Mouse (Mus musculus) heart, embryonic 12.5 days (tissue): ENCODE data around the gene Mybbp1a. TPM values are rescaled to one million over a fixed set of nuclear protein-coding genes. Genes with fewer than 3 reads are reported as not detected.

Source experiments
- ATAC-seq: fragments of 200-750 bp; cut with Nextera tagmentation; 2 replicates; pipeline ENCODE4 v1.8.0; 2017; ENCODE audit warnings: moderate TSS enrichment, moderate library complexity; ENCODE audit not compliant: insufficient number of reproducible peaks, low FRiP score
- H3K27ac ChIP-seq: fragments of 300-500 bp; sonication (generic); 2 replicates; pipeline ENCODE4 v1.5.1; 2016; ENCODE audit warnings: mild to moderate bottlenecking, moderate library complexity; ENCODE audit not compliant: poor library complexity, severe bottlenecking
- H3K27me3 ChIP-seq: fragments of 300-500 bp; sonication (generic); replicated peaks from 2 replicates; pipeline ENCODE4 v1.6.1; 2016; ENCODE audit warnings: mild to moderate bottlenecking, moderate library complexity
- H3K36me3 ChIP-seq: fragments of 300-500 bp; sonication (generic); 2 replicates; pipeline ENCODE4 v1.6.1; 2016; ENCODE audit warnings: mild to moderate bottlenecking, moderate library complexity
- H3K4me1 ChIP-seq: fragments of 300-500 bp; sonication (generic); replicated peaks from 2 replicates; pipeline ENCODE4 v1.6.1; 2016; ENCODE audit warnings: mild to moderate bottlenecking
- H3K4me2 ChIP-seq: fragments of 300-500 bp; sonication (generic); 2 replicates; pipeline ENCODE4 v1.6.1; 2016; ENCODE audit warnings: mild to moderate bottlenecking, moderate library complexity
- H3K4me3 ChIP-seq: fragments of 300-500 bp; sonication (generic); 2 replicates; pipeline ENCODE4 v1.5.1; 2016; ENCODE audit warnings: mild to moderate bottlenecking
- H3K9ac ChIP-seq: fragments of 300-500 bp; sonication (generic); 2 replicates; pipeline ENCODE4 v1.6.1; 2016; ENCODE audit warnings: mild to moderate bottlenecking, moderate library complexity
- H3K9me3 ChIP-seq: fragments of 300-500 bp; sonication (generic); replicated peaks from 2 replicates; pipeline ENCODE4 v1.6.1; 2016; ENCODE audit warnings: mild to moderate bottlenecking, moderate library complexity
- WGBS: fragments of 180-500 bp; shearing (Covaris S2); methylation state at CpG from one replicate; pipeline ENCODE4 v1.1.7; 2016; 5-methylcytosine and 5-hydroxymethylcytosine counted together
- polyA plus RNA-seq: library from polyadenylated mRNA; unstranded; fragments of >200 nt; fragmentation: Nextera tagmentation; extraction: Ambion mirVana; gene quantifications from 2 replicates; pipeline ENCODE4 v1.2.1, GENCODE M21; 2016

Gene Mybbp1a
- polyA plus RNA-seq, 1 experiment from 2014 or later: 99.5 TPM

DNA sequence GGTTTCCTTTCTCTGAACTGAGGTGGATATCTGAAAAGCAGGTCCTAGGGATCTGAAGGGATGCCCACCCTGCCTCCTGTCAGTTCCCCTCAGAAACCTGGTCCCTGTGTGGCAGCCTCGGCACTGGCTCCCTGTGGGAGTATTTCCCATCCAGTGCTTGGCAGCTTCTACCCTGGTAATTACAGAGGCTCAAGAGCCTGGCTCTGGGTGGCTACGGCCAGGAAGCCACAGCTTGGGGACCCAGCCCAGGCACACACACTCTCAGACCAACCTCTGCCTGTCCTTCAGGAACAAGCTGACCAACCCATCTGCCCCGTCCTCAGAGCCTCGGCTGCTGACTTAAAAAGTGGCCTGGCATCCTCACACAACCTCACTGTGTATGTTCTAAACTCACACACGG is 40.2 kb downstream of the Mybbp1a start:
- WGBS: 73% methylated on average over 5 of the region's 5 CpGs
- H3K27me3 ChIP-seq: 0 out of 2 replicates have a peak, but pooled peaks cover 5% of the 10 kb centered on the region
- no peaks in the 10 kb centered on the region for H3K36me3 ChIP-seq
- no peak overlapping the region for H3K4me3 ChIP-seq
- H3K4me1 ChIP-seq: peaks cover 46% of the 10 kb centered on the region
- no peak overlapping the region for H3K9ac ChIP-seq
- ATAC-seq: no peak
- peak overlapping the region; percentile 21 for H3K27ac ChIP-seq
- H3K9me3 ChIP-seq: no peaks in the 10 kb centered on the region
- H3K4me2 ChIP-seq: no peak overlapping the region

DNA sequence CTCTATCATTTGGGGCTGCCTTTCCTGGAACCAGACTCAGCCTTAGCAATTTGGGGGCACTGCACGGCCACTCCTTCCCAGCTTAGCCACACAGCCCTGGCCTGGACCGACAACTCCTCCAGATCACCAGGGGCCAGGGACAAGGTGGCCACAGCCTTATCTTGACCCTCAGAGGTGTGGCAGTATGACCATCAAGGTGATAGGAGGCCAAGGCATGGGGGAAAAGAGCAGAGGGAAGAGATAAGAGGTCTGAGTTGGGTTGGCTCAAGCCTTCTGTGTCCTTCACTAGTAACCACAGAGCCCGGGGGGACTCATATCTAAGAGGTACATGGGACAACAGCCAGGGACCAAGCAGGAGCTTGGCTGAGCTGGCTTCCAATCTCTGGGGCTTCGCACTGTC is 40.8 kb downstream of the Mybbp1a start:
- ATAC-seq: peak; percentile 78
- Histone ChIP-seq H3K9me3 (no peaks in the 10 kb centered on the region), H3K27ac (peak overlapping the region; percentile 33; the same call in 1 of the 2 replicates), H3K4me1 (peaks cover 42% of the 10 kb centered on the region), H3K36me3 (no peaks in the 10 kb centered on the region), H3K4me3 (no peak overlapping the region), H3K9ac (no peak overlapping the region), H3K4me2 (no peak overlapping the region), H3K27me3 (peaks cover 10% of the 10 kb centered on the region; the same call in 1 of the 2 replicates)
- WGBS: 41% methylated on average over 4 of the region's 4 CpGs

DNA sequence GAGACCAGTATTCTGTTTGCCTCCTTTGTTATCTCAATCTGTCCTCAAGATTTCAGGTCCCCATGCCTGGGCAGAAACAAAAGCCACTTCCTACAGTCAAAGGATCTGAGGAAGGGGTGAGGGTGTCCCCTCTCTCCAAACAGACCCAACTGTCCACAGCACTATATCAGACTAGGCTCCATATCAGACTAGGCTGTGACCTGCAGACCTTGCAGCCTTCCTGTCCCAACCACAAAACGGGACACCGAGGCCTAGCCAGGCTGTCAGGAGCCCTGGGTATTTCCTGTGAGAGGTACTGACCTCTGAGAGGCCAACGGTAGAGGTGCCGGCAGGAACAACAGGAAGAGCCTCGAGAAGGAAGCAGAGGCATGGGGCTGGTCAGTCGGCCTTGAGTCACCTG is 43.4 kb downstream of the Mybbp1a start:
- Histone ChIP-seq H3K27me3 (peaks cover 34% of the 10 kb centered on the region), H3K4me3 (no peak overlapping the region), H3K4me2 (0 out of 2 replicates have a peak overlapping the region, but pooled peaks have one; percentile 16), H3K9ac (no peak overlapping the region), H3K4me1 (peaks cover 32% of the 10 kb centered on the region), H3K9me3 (no peaks in the 10 kb centered on the region), H3K36me3 (no peaks in the 10 kb centered on the region), H3K27ac (no peak overlapping the region)
- no peak for ATAC-seq
- 36% methylated on average over 6 of the region's 6 CpGs for WGBS

DNA sequence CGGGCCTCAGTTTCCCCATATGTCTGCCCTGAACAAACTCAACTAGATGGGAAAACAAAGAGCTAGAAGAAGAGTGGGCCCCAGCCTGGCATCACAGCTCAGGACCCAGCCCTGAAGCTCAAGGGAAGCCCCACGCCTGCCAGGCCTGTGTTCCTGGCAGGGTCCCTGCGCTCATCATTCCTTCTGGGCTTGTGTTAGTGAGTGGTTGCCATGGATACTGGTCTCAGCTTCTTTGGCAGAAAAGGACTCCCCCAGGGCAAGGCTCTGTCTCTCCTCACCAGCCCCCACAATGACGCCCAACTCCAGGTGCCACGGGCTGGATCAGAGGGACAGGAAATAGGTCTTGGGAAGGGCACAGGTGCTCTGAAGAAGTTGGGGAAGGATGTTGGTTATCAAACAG is 44.0 kb downstream of the Mybbp1a start:
- Histone ChIP-seq H3K4me1 (peaks cover 32% of the 10 kb centered on the region), H3K27me3 (peaks cover 35% of the 10 kb centered on the region), H3K4me3 (no peak overlapping the region), H3K4me2 (no peak overlapping the region), H3K9me3 (no peaks in the 10 kb centered on the region), H3K9ac (no peak overlapping the region), H3K27ac (no peak overlapping the region), H3K36me3 (no peaks in the 10 kb centered on the region)
- no peak for ATAC-seq
- WGBS: 58% methylated on average over 5 of the region's 5 CpGs

DNA sequence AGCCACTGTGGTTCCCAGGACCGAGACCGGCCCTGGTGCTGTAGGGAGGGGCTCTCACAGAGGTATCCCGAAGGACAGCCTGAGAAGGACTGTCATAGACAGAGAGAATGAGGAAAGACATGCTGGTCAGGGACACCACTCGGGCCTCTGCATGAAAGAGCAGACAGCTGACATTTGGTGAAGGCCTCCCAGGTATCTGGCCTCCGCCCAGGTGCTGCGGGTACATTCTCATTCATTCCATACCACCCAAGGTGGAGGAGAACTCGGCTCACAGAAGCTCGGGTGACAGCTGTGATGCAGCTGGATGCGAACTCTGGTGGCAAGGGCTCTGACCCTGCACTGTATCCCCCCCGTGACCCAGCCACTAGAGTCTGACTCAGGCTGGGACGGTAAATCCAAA is 44.8 kb downstream of the Mybbp1a start:
- Histone ChIP-seq H3K27ac (no peak overlapping the region), H3K9ac (no peak overlapping the region), H3K9me3 (no peaks in the 10 kb centered on the region), H3K27me3 (peaks cover 42% of the 10 kb centered on the region), H3K4me2 (no peak overlapping the region), H3K4me3 (no peak overlapping the region), H3K4me1 (peaks cover 32% of the 10 kb centered on the region), H3K36me3 (no peaks in the 10 kb centered on the region)
- ATAC-seq: no peak
- 64% methylated on average over 11 of the region's 11 CpGs for WGBS

DNA sequence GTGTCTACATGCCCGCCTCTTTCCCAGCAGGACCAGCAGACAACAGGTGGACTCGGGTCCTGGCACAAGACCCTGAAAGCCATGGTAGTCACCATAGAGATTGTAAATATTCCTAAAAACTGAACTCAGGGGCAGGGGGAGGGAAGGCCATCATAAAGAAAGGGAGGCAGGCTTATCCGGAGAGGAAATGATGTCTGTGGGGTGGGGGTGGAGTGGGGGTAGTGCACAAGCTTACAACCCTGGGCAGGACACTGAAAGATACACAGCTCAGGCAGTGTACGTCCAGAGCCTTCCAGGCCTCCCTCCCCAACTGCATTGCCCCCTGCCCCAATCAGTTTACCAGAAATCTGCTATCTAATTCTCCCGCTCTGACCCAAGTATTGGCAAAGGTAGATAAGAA is 46.0 kb downstream of the Mybbp1a start:
- Histone ChIP-seq H3K4me2 (peak overlapping the region; percentile 100), H3K9me3 (no peaks in the 10 kb centered on the region), H3K36me3 (no peaks in the 10 kb centered on the region), H3K4me3 (no peak overlapping the region), H3K27ac (no peak overlapping the region), H3K4me1 (peaks cover 24% of the 10 kb centered on the region), H3K27me3 (peaks cover 46% of the 10 kb centered on the region), H3K9ac (no peak overlapping the region)
- 45% methylated on average over 5 of the region's 5 CpGs for WGBS
- no peak for ATAC-seq

DNA sequence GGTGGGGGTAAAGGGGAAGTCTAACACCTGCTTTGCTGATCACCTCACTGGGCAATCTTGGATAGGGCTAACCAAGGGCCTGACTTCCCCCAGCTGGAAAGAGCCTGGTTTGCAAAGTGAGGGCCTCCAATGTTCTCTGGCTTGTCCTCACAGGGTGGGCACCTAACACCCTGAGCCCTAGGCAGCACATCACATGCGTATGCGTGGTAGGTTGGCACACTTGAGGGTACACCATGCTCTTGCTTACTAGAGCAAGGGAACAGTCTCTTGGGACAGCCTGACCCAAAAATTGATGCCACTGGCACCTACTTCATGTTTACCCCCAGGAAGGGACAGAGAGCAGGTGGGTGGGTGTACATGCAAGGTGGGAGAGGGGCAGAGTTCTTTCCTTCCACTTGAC is 46.6 kb downstream of the Mybbp1a start:
- peaks cover 46% of the 10 kb centered on the region for H3K27me3 ChIP-seq
- H3K4me3 ChIP-seq: peak overlapping the region; percentile 85
- no peak overlapping the region for H3K9ac ChIP-seq
- H3K4me2 ChIP-seq: peak overlapping the region; percentile 100
- no peak for ATAC-seq
- H3K36me3 ChIP-seq: no peaks in the 10 kb centered on the region
- H3K9me3 ChIP-seq: no peaks in the 10 kb centered on the region
- H3K27ac ChIP-seq: no peak overlapping the region
- H3K4me1 ChIP-seq: peaks cover 19% of the 10 kb centered on the region
- WGBS: 82% methylated on average over 2 of the region's 2 CpGs

DNA sequence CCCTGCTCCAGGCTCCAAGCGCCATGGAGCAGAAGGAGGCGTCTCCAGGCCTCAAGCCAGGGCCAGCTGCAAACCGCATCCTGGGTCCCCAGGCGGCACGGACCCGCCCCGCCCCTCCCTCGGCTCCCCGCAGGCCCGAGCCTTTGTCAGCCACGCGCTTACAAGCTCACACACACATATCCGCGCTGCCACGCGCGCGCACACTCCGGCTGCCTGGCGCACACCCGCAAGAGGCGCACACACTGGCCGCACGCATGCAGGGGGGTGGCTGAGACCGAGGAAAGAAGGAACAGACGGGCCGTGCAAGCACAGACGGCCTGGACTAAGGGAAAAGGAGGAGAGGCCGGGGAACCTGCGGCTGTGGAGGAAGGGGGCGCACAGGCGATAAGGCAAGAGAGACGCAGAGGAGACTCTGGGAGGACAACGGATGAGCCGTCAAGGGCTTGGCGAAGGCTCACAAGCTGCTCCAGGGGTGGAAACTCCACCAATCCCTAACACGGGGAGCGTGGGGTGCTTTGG is 47.7 kb downstream of the Mybbp1a start:
- Histone ChIP-seq H3K4me2 (peak overlapping the region; percentile 100), H3K36me3 (no peaks in the 10 kb centered on the region), H3K9ac (peak overlapping the region; percentile 78), H3K27me3 (peaks cover 52% of the 10 kb centered on the region), H3K27ac (no peak overlapping the region; the same call in 1 of the 2 replicates), H3K9me3 (no peaks in the 10 kb centered on the region), H3K4me1 (peaks cover 17% of the 10 kb centered on the region), H3K4me3 (peak overlapping the region; percentile 85)
- WGBS: under 1% methylated on average over 38 of the region's 38 CpGs
- ATAC-seq: no peak; the same call in 1 of the 2 replicates

DNA sequence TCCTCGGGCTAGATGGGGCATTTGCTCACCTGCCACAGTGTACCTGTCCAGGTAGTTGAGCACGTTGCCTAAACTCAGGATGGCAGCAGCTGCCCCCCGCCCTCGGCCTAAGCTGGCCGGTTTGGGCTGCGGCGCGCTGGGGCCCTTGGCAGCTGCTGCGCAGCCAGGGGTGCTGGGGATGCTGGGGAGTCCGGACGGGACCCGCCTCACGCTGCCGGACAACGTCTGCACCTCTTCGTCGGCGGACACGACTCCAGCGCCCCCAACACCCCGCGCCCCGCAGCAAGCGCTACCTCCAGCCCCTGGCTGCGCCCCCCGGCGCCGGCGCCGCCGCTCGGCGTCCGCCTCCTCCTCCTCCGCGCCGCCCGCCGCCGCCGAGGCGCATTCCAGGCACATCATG is 48.2 kb downstream of the Mybbp1a start:
- Histone ChIP-seq H3K9ac (peak overlapping the region; percentile 78), H3K36me3 (no peaks in the 10 kb centered on the region), H3K9me3 (no peaks in the 10 kb centered on the region), H3K27ac (no peak overlapping the region), H3K27me3 (peaks cover 52% of the 10 kb centered on the region), H3K4me2 (peak overlapping the region; percentile 100), H3K4me1 (peaks cover 16% of the 10 kb centered on the region), H3K4me3 (peak overlapping the region; percentile 85)
- no peak; the same call in 1 of the 2 replicates for ATAC-seq
- under 1% methylated on average over 40 of the region's 42 CpGs for WGBS

DNA sequence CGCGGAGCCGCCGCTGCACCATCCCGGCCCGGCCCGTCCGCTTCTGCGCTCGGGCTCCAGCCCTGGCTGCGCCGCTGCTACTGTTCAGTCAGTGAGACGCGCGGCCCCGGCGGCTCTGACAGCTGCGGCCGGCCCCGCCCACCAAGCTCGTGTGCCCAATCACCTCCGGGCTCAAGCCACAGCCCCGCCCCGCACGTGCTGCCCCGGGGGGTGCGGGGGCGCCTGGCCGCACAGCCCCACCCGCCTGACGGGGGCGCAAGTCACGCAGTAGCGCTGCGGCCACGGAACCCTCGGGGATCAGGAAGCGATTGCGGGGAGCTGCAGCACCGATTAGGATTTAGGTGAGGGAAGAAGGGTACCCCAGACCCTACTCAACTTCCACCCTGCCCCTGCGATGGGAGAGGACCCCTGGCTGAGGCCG is 48.7 kb downstream of the Mybbp1a start, which contains the start of gene Spns2:
TSS of gene Spns2 (minus strand) at position 24 of the 421 bp plus-strand sequence.
- H3K9me3 ChIP-seq: no peaks in the 10 kb centered on the region
- WGBS: 2% methylated on average over 42 of the region's 42 CpGs
- peak within 1 kb of the TSS; percentile 78 for H3K9ac ChIP-seq
- ATAC-seq: peak; percentile 92
- H3K4me1 ChIP-seq: peaks cover 11% of the 10 kb centered on the region
- peak within 1 kb of the TSS; percentile 85 for H3K4me3 ChIP-seq
- no peaks in the 10 kb centered on the region for H3K36me3 ChIP-seq
- peaks cover 52% of the 10 kb centered on the region for H3K27me3 ChIP-seq
- H3K27ac ChIP-seq: no peak within 1 kb of the TSS; the same call in 1 of the 2 replicates
- H3K4me2 ChIP-seq: peak within 1 kb of the TSS; percentile 100

DNA sequence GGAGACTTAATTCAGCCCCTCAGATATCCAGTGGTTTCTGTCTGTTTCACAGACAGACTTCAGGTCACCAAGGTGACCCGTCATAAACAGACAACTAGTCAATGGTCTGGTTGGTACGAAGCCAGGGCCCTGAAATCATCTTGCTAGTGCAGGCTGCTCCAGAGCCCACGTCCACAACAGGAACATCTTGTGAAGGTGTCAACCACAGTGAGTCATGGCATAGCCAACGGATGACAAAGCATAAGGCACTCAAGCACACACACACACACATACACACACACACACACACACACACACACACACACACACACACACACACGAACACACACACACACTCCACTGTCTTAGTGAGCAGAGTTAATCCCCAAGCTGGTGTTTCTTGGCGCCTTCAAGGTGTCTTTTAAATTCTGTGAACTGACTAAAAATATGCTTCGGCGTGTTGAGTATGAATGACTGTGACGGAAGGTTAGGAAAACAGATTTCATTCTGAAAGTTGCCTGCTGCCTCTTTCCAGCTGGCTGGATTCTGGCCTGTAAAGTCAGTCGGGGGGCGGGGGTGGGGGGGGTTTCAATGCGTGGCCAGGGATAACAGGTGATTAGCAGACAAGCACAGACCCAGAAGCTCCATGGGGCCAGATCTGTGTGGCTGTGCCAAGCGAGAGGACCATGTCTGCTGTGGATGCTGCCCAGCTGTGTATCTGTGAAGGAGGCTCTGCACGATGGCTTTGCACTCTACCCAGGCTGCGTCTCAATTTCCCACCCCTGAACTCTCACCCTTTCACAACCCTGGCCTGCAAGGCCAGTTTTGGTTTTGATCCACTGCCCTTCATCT is 50.2 kb downstream of the Mybbp1a start:
- no peak overlapping the region for H3K9ac ChIP-seq
- 68% methylated on average over 15 of the region's 15 CpGs for WGBS
- ATAC-seq: no peak

More for the DNA sequence above, 50.2 kb downstream of the Mybbp1a start:
- no peaks in the 10 kb centered on the region for H3K36me3 ChIP-seq
- H3K9me3 ChIP-seq: no peaks in the 10 kb centered on the region
- H3K4me1 ChIP-seq: peaks cover 11% of the 10 kb centered on the region
- no peak overlapping the region for H3K4me2 ChIP-seq
- H3K4me3 ChIP-seq: no peak overlapping the region
- peaks cover 47% of the 10 kb centered on the region for H3K27me3 ChIP-seq
- H3K27ac ChIP-seq: no peak overlapping the region
